Mouse (Mus musculus): ENCODE data around the gene Gm12394.
A peak's percentile ranks its signal among the peaks of the same experiment; 100 is the strongest.
"Not testable (repeated sequence)": the region's sequence is repeated elsewhere in the genome, so short reads cannot be mapped to it uniquely, and the experiment has no call there.

The Gm12394 gene

GRCm38 (mm10) chr4:42856671-42857070, at the start of gene Gm12394:
Gm12394 (minus strand) TSS chr4:42856771.
- not testable (repeated sequence) for DNase-seq (ENCODE audit: low spot score)

DNA sequence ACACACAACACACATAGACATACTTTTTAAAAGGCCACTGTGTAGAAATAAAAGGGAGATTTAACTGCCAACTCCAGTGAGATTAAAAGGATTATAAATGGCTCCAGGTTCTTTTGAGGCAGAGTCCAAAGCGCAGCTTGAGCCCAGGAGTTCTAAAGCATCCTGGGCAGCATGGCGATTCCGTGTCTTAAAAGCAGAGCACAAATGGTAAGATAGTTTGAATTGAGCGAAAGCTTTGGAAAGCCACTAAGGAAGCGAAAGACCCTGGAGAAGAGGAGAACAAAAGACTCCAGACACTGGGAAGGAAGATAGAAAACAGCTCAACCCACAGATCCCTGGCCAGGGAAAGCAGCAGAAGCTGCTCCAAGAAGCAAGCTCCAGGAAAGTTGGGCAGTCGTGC, 48.4 kb upstream of the Gm12394 start:
- DNase-seq (ENCODE audit: low spot score) = no peak

- DNase-seq (ENCODE audit: low spot score) = no peak
These were observed 48.0 kb upstream of the Gm12394 start for GRCm38 (mm10) chr4:42904523-42904922.

DNA sequence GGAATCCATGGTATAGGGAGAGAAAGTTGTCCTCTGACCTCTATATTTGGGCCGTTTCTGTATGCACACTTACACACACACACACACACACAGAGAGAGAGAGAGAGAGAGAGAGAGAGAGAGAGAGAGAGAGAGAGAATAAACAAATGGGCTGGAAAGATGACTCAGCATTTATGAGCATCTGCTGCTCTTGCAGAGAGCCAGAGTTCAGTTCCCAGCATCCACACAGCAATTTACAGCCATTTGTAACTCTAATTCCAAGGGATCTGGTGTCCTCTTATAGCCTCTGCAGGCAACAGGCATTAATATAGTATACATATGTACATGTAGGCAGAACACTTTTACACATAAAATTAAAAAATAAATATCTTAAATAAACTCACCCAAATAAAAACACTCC, 47.4 kb upstream of the Gm12394 start:
- DNase-seq (ENCODE audit: low spot score) = no peak

GRCm38 (mm10) chr4:42902730-42903129, 46.2 kb upstream of the Gm12394 start:
- no peak for DNase-seq (ENCODE audit: low spot score)

GRCm38 (mm10) chr4:42902174-42902573, 45.6 kb upstream of the Gm12394 start:
- DNase-seq (ENCODE audit: low spot score) = no peak

DNA sequence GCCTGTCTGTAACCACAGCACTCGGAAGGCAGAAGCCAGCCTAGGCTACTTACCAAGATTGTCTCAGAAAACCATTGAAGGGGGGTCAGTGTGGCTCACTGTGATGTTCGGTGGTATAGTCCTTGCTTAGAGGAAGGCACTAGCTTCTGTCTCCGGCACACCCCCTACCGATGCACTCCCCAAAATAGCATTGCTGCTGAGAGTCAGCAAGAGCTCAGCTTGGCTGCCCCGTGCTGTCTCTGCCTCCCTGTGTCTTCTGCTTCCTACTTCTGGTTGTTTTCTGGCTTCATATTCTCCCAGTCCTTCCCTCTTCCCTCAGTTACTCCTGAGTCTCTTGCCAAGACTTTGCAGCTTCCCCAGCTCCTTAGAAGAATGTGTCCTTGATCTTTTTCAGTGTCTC, 44.3 kb upstream of the Gm12394 start:
- no peak for DNase-seq (ENCODE audit: low spot score)

DNA sequence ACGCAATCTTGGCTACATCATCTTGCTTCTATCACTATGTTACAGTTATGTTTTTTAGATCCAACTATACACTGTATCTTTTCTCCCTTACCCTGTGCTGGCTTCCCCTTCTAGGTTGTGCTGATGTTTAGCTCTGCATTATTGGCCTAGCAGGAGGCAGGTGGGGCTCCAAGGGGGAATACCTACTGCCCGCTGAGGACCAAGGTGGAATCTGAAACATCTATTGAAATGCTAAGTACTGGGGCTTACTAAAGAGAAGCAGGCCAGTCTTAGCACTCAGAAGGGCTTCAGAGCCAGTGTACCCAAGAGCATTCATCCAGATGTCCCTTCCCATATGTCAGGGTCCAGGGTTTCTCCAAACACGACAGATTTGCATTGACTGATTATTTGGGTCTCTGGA, 42.3 kb upstream of the Gm12394 start:
- DNase-seq (ENCODE audit: low spot score) = no peak

- no peak for DNase-seq (ENCODE audit: low spot score)
These were observed 38.5 kb upstream of the Gm12394 start for GRCm38 (mm10) chr4:42895118-42895517.

DNA sequence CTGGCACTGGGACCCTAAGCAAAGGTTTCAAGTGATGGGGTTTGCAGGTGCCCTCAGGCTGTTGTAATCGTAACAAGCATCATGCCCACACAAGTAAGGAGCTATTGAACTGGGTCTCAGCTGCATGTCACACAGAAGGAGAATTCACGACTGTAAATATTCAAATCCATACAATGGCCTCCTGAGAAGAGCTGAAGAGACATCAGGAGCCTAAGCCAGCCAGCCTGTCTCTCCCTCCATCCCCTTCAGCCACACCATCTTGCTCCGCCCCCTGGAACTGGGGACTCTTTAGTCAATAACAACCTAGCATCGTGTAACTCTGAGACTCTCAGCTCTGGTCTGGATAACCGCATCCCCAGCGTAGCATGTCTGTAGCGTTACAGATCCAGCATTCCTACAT, 34.6 kb upstream of the Gm12394 start:
- no peak for DNase-seq (ENCODE audit: low spot score)

DNA sequence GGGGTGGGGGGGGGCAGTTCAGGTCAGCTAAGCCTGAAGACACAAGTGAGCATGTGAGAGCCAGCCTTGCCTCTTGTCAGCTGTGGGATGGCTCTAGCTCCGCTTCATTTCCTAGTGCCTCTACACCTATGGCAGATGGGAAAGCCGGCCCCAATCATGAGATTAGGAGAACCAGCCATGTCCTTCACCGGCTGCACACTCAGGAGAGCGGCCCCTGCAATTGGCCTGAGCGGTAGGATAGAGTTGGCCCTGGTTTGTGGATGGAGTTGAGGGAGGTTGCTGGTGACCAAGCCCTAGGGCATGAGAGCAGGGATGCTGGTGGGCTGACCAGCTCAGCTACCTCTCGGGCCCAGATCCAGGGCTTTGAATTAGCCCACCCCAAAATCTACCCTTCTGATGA, 32.2 kb upstream of the Gm12394 start:
- DNase-seq (ENCODE audit: low spot score) = no peak

GRCm38 (mm10) chr4:42886926-42887325, 30.4 kb upstream of the Gm12394 start:
- no peak for DNase-seq (ENCODE audit: low spot score)

DNA sequence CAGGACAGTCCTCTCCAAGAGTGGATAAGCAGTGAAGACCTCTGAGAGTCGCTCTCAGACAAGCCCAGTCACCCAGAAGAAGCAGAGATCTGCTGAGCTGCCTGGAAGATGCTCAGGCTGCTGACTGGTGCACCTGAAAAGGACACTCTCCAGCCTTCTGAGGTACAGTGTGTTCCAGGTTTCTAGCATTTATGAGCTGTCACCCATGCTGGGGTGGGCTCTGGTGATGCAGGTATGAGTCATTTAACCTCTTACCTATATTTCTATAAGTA, 24.0 kb upstream of the Gm12394 start:
- no peak for DNase-seq (ENCODE audit: low spot score)

GRCm38 (mm10) chr4:42879829-42880676, 23.5 kb upstream of the Gm12394 start:
- no peak for DNase-seq (ENCODE audit: low spot score)

GRCm38 (mm10) chr4:42877657-42878056, 21.1 kb upstream of the Gm12394 start:
- no peak for DNase-seq (ENCODE audit: low spot score)

- DNase-seq (ENCODE audit: low spot score) = peak; percentile 15
These were observed 20.2 kb upstream of the Gm12394 start for GRCm38 (mm10) chr4:42876586-42877291.

GRCm38 (mm10) chr4:42874134-42874533, 17.6 kb upstream of the Gm12394 start, which contains the start of gene Fam205c:
Fam205c (minus strand) TSS chr4:42874234.
- no peak for DNase-seq (ENCODE audit: low spot score)

DNA sequence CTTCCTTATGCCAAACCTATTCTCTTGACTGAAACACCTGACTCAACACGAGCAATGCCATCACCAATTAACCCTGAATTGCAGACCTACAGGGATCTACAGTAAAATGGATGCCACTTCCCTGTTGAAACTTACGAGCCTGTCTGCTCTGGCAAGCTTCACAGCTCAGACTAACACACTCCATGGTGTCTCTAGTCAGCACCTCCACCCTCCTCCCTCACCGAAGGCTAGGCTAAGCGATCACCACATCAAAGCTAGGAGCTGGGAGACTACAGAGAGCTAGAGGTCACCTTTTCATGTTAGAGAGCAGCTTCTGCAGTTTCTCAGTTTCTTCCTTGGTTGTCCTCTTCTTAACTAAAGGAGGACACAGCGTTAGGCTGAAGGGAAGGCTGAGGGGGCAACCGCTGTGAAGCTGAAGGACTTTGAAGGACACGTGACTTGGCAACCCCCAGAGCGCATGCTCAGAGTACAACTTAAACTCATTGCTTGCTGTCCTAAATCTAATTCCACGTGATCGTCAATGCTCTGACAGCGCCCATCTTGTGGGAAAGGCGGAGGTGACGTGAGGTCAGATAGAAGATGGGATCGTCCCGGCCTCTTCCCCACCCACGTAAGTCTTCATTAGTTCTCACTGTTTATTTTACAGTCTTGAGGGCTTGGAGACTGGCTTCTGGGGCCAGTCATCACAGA, 16.3 kb upstream of the Gm12394 start:
- no peak for DNase-seq (ENCODE audit: low spot score)

- DNase-seq (ENCODE audit: low spot score) = no peak
These were observed 15.6 kb upstream of the Gm12394 start for GRCm38 (mm10) chr4:42872151-42872550.

- no peak for DNase-seq (ENCODE audit: low spot score)
These were observed 14.2 kb upstream of the Gm12394 start for GRCm38 (mm10) chr4:42870748-42871147.

DNA sequence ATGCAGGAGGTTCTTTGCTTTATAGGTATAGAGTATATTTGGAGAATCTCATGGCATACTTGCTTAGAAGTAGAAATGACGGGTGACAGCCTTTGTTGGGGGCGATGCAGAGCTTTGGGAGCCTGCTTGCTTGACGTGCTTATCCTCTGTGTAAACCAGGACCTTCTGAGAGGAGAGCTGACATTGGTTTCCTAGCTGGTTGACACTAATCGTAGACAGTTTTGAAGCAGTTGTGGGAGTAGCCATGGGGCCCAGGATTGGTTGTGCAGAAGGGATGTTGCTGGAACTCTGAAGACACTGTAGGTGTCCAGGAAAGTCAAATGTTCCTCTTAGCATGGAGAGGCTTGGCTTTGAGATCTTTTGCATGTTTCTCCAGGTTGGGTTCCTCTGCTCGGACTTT, 11.6 kb upstream of the Gm12394 start:
- DNase-seq (ENCODE audit: low spot score) = no peak

DNA sequence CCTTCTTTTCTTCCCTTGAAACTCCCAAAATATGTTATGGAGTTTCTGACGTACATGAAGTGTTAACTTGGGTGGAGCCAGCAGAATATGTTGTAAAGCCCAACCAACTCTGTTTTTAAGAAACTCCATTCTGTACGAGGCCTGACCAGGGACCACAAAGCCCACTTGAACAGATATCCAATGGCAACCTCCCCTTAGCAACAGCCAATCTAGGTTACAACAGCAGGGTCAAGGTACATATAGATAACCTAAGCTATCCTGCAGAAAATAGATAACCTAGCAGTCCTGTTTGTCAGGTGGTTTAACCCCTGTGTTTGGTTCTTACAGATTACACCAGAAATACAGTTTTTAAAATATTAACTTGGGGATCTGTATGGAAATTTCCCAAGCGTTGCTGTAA, 10.8 kb upstream of the Gm12394 start:
- no peak for DNase-seq (ENCODE audit: low spot score)

DNA sequence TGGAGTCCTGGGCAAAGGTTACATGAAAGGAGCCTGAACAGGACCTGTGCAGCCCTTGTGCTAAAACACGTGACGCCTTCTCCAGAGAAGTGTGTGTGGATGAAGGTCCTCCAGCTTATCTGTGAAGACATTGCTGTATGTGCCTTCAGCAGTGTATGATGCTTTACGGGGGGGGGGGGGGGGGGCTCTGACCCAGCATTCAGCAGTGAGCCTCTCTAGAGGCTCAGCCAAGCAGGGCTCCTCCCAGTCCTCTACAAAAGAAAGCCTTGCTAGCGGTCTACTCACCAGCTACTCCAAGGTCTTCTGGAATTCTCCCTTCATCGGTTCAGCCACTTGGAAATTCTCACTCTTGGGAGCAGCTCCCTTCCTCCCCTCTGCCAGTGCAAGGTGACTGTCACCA, 6.9 kb upstream of the Gm12394 start:
- DNase-seq (ENCODE audit: low spot score) = not testable (repeated sequence)
